Mouse (Mus musculus): ENCODE measurements around the gene Plxnb1. TPM values are rescaled to one million over a fixed set of nuclear protein-coding genes. Genes with fewer than 3 reads are reported as not detected.

The Plxnb1 gene
- 11.5 and 14.2 TPM in 2 replicates for polyA plus RNA-seq (2016; fragmentation: Nextera tagmentation; extraction: Ambion mirVana)

GRCm38 (mm10) chr9:109095137-109095982, at the start of gene Plxnb1:
Gene Plxnb1, plus strand, starts transcription at chr9:109095389.
- Histone ChIP-seq H3K27me3 (ENCODE audit: insufficient read depth, poor library complexity, severe bottlenecking) (no peaks in the 10 kb centered on the region), H3K27ac (peak within 1 kb of the TSS; percentile 99), H3K36me3 (peaks cover 28% of the 10 kb centered on the region), H3K4me1 (peaks cover 80% of the 10 kb centered on the region), H3K9me3 (no peaks in the 10 kb centered on the region), H3K4me3 (peak within 1 kb of the TSS; percentile 86)
- under 1% methylated on average over 102 of the region's 102 CpGs for WGBS
- peak; percentile 91 for DNase-seq (ENCODE audit: low spot score)

GRCm38 (mm10) chr9:109046306-109046705, 48.9 kb upstream of the Plxnb1 start:
- 38% methylated on average over 5 of the region's 5 CpGs for WGBS
- Histone ChIP-seq H3K9me3 (no peaks in the 10 kb centered on the region), H3K27me3 (ENCODE audit: insufficient read depth, poor library complexity, severe bottlenecking) (no peaks in the 10 kb centered on the region), H3K36me3 (peaks cover 35% of the 10 kb centered on the region), H3K4me3 (no peak overlapping the region), H3K27ac (no peak overlapping the region), H3K4me1 (peaks cover 6% of the 10 kb centered on the region)
- no peak for DNase-seq (ENCODE audit: low spot score)

GRCm38 (mm10) chr9:109049316-109049715, 45.9 kb upstream of the Plxnb1 start:
- H3K9me3 ChIP-seq, result no peaks in the 10 kb centered on the region
- no peak overlapping the region for H3K4me3 ChIP-seq
- DNase-seq (ENCODE audit: low spot score), result no peak
- peaks cover 5% of the 10 kb centered on the region for H3K4me1 ChIP-seq
- H3K27ac ChIP-seq, result no peak overlapping the region
- peaks cover 48% of the 10 kb centered on the region for H3K36me3 ChIP-seq
- no peaks in the 10 kb centered on the region for H3K27me3 ChIP-seq (ENCODE audit: insufficient read depth, poor library complexity, severe bottlenecking)
- 83% methylated on average over 7 of the region's 7 CpGs for WGBS

DNA sequence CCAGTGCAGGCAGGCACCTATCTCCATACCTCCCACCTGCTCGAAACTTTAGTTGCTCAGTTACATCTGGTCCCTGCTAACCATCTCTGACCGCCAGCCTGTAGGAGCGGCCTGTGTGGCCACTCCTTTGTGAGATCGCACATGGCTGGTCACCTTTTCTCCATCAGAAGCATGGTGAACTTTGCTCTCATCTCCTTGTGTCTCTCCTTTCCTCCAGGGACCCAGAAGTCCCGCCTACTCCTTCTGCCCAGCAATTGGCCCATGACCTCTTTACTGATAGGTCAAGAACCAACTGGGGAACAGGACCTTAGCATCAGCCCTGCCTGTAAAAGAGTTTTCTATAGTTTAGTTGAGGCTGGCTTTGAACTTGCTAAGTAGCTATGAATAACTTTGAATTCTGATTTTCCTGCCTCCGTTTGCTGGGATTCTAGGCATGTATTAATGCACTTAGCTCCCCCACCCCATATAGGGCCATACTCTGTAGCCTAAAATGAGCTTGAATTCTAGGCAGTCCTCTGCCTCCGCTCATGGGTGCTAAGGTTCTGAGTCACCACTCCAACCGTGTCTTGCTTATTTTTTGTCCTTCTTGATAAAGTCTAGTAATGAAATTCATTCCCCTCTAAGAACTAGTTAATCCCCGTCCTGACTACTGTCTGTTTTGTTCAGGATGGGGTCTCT, 45.1 kb upstream of the Plxnb1 start:
- WGBS, result 82% methylated on average over 9 of the region's 9 CpGs
- Histone ChIP-seq H3K27me3 (ENCODE audit: insufficient read depth, poor library complexity, severe bottlenecking) (no peaks in the 10 kb centered on the region), H3K9me3 (no peaks in the 10 kb centered on the region), H3K4me1 (peaks cover 12% of the 10 kb centered on the region), H3K36me3 (peaks cover 48% of the 10 kb centered on the region), H3K27ac (no peak overlapping the region), H3K4me3 (no peak overlapping the region)
- no peak for DNase-seq (ENCODE audit: low spot score)

DNA sequence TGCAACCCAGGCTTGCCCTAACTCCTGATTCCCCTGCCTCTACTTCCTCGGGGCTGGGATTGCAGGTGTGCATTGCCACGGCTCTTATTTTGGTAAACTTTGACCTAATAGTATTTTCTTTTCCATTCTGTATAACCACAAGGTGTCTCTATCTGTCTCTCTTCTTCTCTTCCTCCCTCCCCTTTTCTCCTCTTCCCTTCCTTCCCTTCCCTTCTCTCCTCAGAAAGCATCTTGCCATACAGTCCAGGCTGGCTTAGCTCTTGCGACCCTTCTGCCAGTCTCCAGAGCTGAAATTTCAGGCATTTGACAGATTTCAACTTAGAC, 44.6 kb upstream of the Plxnb1 start:
- no peaks in the 10 kb centered on the region for H3K27me3 ChIP-seq (ENCODE audit: insufficient read depth, poor library complexity, severe bottlenecking)
- no peak overlapping the region for H3K27ac ChIP-seq
- H3K36me3 ChIP-seq, result peaks cover 51% of the 10 kb centered on the region
- no peak for DNase-seq (ENCODE audit: low spot score)
- peaks cover 16% of the 10 kb centered on the region for H3K4me1 ChIP-seq
- H3K9me3 ChIP-seq, result no peaks in the 10 kb centered on the region
- 79% methylated on average over 3 of the region's 3 CpGs for WGBS
- no peak overlapping the region for H3K4me3 ChIP-seq

GRCm38 (mm10) chr9:109051011-109051501, 44.1 kb upstream of the Plxnb1 start:
- 86% methylated on average over 13 of the region's 13 CpGs for WGBS
- Histone ChIP-seq H3K4me3 (no peak overlapping the region), H3K4me1 (peaks cover 16% of the 10 kb centered on the region), H3K27me3 (ENCODE audit: insufficient read depth, poor library complexity, severe bottlenecking) (no peaks in the 10 kb centered on the region), H3K9me3 (no peaks in the 10 kb centered on the region), H3K36me3 (peaks cover 55% of the 10 kb centered on the region), H3K27ac (no peak overlapping the region)
- DNase-seq (ENCODE audit: low spot score), result no peak

DNA sequence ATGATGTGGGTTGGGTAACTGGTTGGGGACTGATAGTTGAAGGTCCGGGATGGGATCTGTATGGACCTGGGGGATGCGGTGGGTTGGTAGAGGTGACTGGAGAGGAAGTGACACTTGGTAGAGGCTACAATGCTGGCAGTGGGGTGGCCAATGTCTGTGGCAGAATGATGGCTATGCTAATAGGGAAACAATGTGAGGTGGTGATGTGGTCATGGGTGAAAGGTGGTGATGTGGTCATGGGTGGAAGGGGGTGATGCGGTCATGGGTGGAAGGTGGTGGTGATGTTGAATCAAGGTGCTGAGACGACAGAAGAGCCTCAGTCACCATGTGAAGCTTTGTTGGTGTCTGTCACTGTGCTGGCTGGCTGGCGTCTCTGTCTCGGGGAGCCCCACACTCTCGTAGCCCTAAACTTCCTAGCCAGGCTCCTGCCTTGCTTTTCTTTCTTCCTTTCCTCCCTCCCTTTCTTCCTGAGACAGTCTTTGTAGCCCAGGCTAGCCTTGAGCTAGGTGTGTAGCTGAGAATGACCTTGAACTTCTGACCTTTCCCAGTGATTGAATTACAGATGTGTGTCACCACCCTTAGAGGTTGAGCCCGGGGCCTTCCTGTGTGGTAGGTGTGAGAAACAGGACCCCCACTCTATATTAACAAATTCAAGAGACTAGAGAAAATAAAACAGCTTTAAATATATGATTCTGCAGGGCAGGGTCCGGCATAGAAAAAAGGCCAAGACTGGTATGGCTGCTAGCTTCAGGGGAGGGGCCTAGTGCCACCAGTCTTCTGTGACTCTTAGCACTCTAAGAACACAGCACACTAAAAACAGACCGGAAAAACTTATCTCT, 43.3 kb upstream of the Plxnb1 start:
- Histone ChIP-seq H3K4me3 (no peak overlapping the region), H3K4me1 (peaks cover 16% of the 10 kb centered on the region), H3K9me3 (no peaks in the 10 kb centered on the region), H3K27ac (no peak overlapping the region), H3K36me3 (peaks cover 58% of the 10 kb centered on the region), H3K27me3 (ENCODE audit: insufficient read depth, poor library complexity, severe bottlenecking) (no peaks in the 10 kb centered on the region)
- WGBS, result 89% methylated on average over 10 of the region's 10 CpGs
- no peak for DNase-seq (ENCODE audit: low spot score)

GRCm38 (mm10) chr9:109052490-109053260, 42.5 kb upstream of the Plxnb1 start:
- Histone ChIP-seq H3K9me3 (no peaks in the 10 kb centered on the region), H3K27ac (no peak overlapping the region), H3K4me1 (peaks cover 16% of the 10 kb centered on the region), H3K36me3 (peaks cover 66% of the 10 kb centered on the region), H3K27me3 (ENCODE audit: insufficient read depth, poor library complexity, severe bottlenecking) (no peaks in the 10 kb centered on the region), H3K4me3 (no peak overlapping the region)
- no peak for DNase-seq (ENCODE audit: low spot score)
- WGBS, result 92% methylated on average over 9 of the region's 9 CpGs

- H3K27me3 ChIP-seq (ENCODE audit: insufficient read depth, poor library complexity, severe bottlenecking), result no peaks in the 10 kb centered on the region
- peaks cover 21% of the 10 kb centered on the region for H3K4me1 ChIP-seq
- WGBS, result 71% methylated on average over 3 of the region's 3 CpGs
- no peak for DNase-seq (ENCODE audit: low spot score)
- no peak overlapping the region for H3K4me3 ChIP-seq
- H3K9me3 ChIP-seq, result no peaks in the 10 kb centered on the region
- no peak overlapping the region for H3K27ac ChIP-seq
- H3K36me3 ChIP-seq, result peaks cover 69% of the 10 kb centered on the region
Measured at GRCm38 (mm10) chr9:109053366-109053765, 41.8 kb upstream of the Plxnb1 start.

DNA sequence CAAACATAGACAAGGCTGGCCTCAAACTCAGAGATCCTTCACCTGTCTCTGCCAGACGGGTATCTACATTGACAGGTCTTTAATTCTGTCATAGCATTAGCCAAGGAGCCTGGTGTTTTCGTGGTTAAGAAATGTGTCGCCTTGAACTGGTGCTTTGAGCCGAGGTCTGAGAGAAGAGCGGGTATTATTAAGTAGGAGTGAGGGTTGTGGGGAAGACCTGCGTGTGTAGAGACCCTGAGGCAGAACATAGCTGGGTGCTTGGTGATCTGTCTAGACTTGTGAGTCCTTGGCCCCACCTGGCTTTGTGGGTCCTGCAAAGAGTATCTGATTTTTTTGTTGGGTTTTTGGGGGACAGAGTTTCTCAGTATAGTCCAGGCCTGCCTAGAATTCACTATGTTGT, 41.3 kb upstream of the Plxnb1 start:
- Histone ChIP-seq H3K4me3 (no peak overlapping the region), H3K27me3 (ENCODE audit: insufficient read depth, poor library complexity, severe bottlenecking) (no peaks in the 10 kb centered on the region), H3K4me1 (peaks cover 26% of the 10 kb centered on the region), H3K9me3 (no peaks in the 10 kb centered on the region), H3K36me3 (peaks cover 68% of the 10 kb centered on the region), H3K27ac (peak overlapping the region; percentile 85; the same call in 1 of the 2 replicates)
- DNase-seq (ENCODE audit: low spot score), result no peak
- WGBS, result 74% methylated on average over 6 of the region's 6 CpGs

- WGBS, result 15% methylated on average over 7 of the region's 7 CpGs
- Histone ChIP-seq H3K4me1 (peaks cover 34% of the 10 kb centered on the region), H3K27ac (peak overlapping the region; percentile 85), H3K36me3 (peaks cover 62% of the 10 kb centered on the region), H3K4me3 (peak overlapping the region; percentile 40), H3K27me3 (ENCODE audit: insufficient read depth, poor library complexity, severe bottlenecking) (no peaks in the 10 kb centered on the region), H3K9me3 (no peaks in the 10 kb centered on the region)
- no peak for DNase-seq (ENCODE audit: low spot score)
Measured at GRCm38 (mm10) chr9:109054712-109055111, 40.5 kb upstream of the Plxnb1 start.

Data from heart, embryonic 10.5 days (tissue).